ENCODE assay signal across 8 mouse cellular contexts in genomic region chr1:136170109-136170508, GRCm38 (mm10). TPM values are rescaled to one million over a fixed set of nuclear protein-coding genes. Genes with fewer than 3 reads are reported as not detected.
DNase-seq lines count a peak whose midpoint lies in the region; ATAC-seq and TF ChIP-seq lines count a peak whose summit lies in the region.

No protein-coding gene starts in this region.

- DNase-seq in G1E (ENCODE audit: low spot score), result peak; percentile 78
- DNase-seq in c-Kit-positive CD71-negative TER-119-negative erythroid progenitor cells, embryonic 14.5 days (ENCODE audit: low read depth), result peak; percentile 81
- DNase-seq in forebrain, embryonic 10.5 days (ENCODE audit: extremely low spot score, low spot score), result peak; percentile 74
- DNase-seq in kidney, postnatal 14 days, result peak; percentile 84
- peak; percentile 38 for DNase-seq in testis, postnatal 14 days (ENCODE audit: low spot score)

- no peaks in the 10 kb centered on the region for H3K27me3 ChIP-seq in G1E (ENCODE audit: insufficient read depth, low read length)
- peaks cover 9% of the 10 kb centered on the region; the same call in 1 of the 2 replicates for H3K27me3 ChIP-seq in forebrain, embryonic 10.5 days (ENCODE audit: poor library complexity, severe bottlenecking)
- peaks cover 5% of the 10 kb centered on the region; the same call in 1 of the 2 replicates for H3K27me3 ChIP-seq in heart, embryonic 16.5 days (ENCODE audit: control insufficient read depth, insufficient read depth, low read length)
- H3K27me3 ChIP-seq in liver, embryonic 15.5 days, result no peaks in the 10 kb centered on the region
- H3K27me3 ChIP-seq in neural tube, embryonic 13.5 days, result no peaks in the 10 kb centered on the region

- 12% methylated on average over 5 of the region's 5 CpGs for WGBS in forebrain, embryonic 10.5 days
- WGBS in heart, embryonic 16.5 days, result 3% methylated on average over 5 of the region's 5 CpGs
- 15% methylated on average over 5 of the region's 5 CpGs for WGBS in liver, embryonic 15.5 days (ENCODE audit: insufficient replicate concordance)
- 12% methylated on average over 5 of the region's 5 CpGs for WGBS in neural tube, embryonic 13.5 days

- H3K9me3 ChIP-seq in G1E (replicated peaks), result no peaks in the 10 kb centered on the region
- no peaks in the 10 kb centered on the region for H3K9me3 ChIP-seq in forebrain, embryonic 10.5 days
- no peaks in the 10 kb centered on the region for H3K9me3 ChIP-seq in heart, embryonic 16.5 days (replicated peaks; ENCODE audit: control insufficient read depth, low read length)
- H3K9me3 ChIP-seq in liver, embryonic 15.5 days (replicated peaks), result no peaks in the 10 kb centered on the region
- no peaks in the 10 kb centered on the region for H3K9me3 ChIP-seq in neural tube, embryonic 13.5 days

- peaks cover 97% of the 10 kb centered on the region for H3K36me3 ChIP-seq in G1E (replicated peaks)
- H3K36me3 ChIP-seq in forebrain, embryonic 10.5 days (replicated peaks), result peaks cover 56% of the 10 kb centered on the region
- no peaks in the 10 kb centered on the region for H3K36me3 ChIP-seq in heart, embryonic 16.5 days (ENCODE audit: control insufficient read depth, insufficient read depth)
- peaks cover 11% of the 10 kb centered on the region; the same call in 1 of the 2 replicates for H3K36me3 ChIP-seq in liver, embryonic 15.5 days (replicated peaks)
- H3K36me3 ChIP-seq in neural tube, embryonic 13.5 days, result peaks cover 95% of the 10 kb centered on the region

- peaks cover 35% of the 10 kb centered on the region for H3K4me1 ChIP-seq in G1E (ENCODE audit: insufficient read depth, low read depth, low read length)
- peaks cover 44% of the 10 kb centered on the region for H3K4me1 ChIP-seq in forebrain, embryonic 10.5 days
- peaks cover 6% of the 10 kb centered on the region for H3K4me1 ChIP-seq in heart, embryonic 16.5 days (ENCODE audit: control insufficient read depth, insufficient read depth, low read length)
- H3K4me1 ChIP-seq in liver, embryonic 15.5 days (replicated peaks), result peaks cover 20% of the 10 kb centered on the region
- peaks cover 25% of the 10 kb centered on the region for H3K4me1 ChIP-seq in neural tube, embryonic 13.5 days (replicated peaks)

- H3K9ac ChIP-seq in heart, embryonic 16.5 days (ENCODE audit: low read length), result no peak overlapping the region
- H3K9ac ChIP-seq in liver, embryonic 15.5 days, result no peak overlapping the region
- H3K9ac ChIP-seq in neural tube, embryonic 13.5 days, result no peak overlapping the region

- ATAC-seq in G1E (ENCODE audit: extremely low read depth, insufficient number of reproducible peaks, low FRiP score, poor library complexity, severe bottlenecking), result peak; percentile 61; the same call in 1 of the 2 replicates
- peak; percentile 64 for ATAC-seq in heart, embryonic 16.5 days (replicated peaks; ENCODE audit: extremely low read depth, insufficient read depth, low FRiP score)
- peak; percentile 48 for ATAC-seq in liver, embryonic 15.5 days (ENCODE audit: insufficient read depth)
- ATAC-seq in neural tube, embryonic 13.5 days (ENCODE audit: low read depth), result peak; percentile 74

- TF ChIP-seq CTCF in G1E (IDR thresholded peaks at IDR 0.05; ENCODE audit: low read depth, low read length), result peak; percentile 89

- H3K4me2 ChIP-seq in heart, embryonic 16.5 days (ENCODE audit: low read depth, low read length), result peak overlapping the region; percentile 47; the same call in 1 of the 2 replicates
- no peak overlapping the region for H3K4me2 ChIP-seq in liver, embryonic 15.5 days
- 0 out of 2 replicates have a peak overlapping the region, but pooled peaks have one; percentile 0 for H3K4me2 ChIP-seq in neural tube, embryonic 13.5 days

- no peak overlapping the region for H3K4me3 ChIP-seq in G1E (ENCODE audit: low read depth, low read length)
- H3K4me3 ChIP-seq in forebrain, embryonic 10.5 days, result no peak overlapping the region
- no peak overlapping the region for H3K4me3 ChIP-seq in heart, embryonic 16.5 days (ENCODE audit: low read length)
- H3K4me3 ChIP-seq in liver, embryonic 15.5 days (replicated peaks), result no peak overlapping the region
- no peak overlapping the region for H3K4me3 ChIP-seq in neural tube, embryonic 13.5 days

- H3K27ac ChIP-seq in forebrain, embryonic 10.5 days, result no peak overlapping the region
- no peak overlapping the region for H3K27ac ChIP-seq in heart, embryonic 16.5 days (ENCODE audit: low read length)
- H3K27ac ChIP-seq in liver, embryonic 15.5 days (replicated peaks), result no peak overlapping the region
- no peak overlapping the region for H3K27ac ChIP-seq in neural tube, embryonic 13.5 days (replicated peaks)

RNA-seq across cellular contexts. Expression of gene Kif21b, which starts 38.9 kb away (rescaled TPM):
- 46.2 and 51.9 TPM in 2 replicates for total RNA-seq in G1E (2014; fragmentation: Nextera tagmentation)
- total RNA-seq in G1E (2017), result 11.3 and 13.2 TPM in 2 replicates
- polyA plus RNA-seq in G1E (2012), result 32.5 and 36.7 TPM in 2 replicates
- polyA plus RNA-seq in forebrain, embryonic 10.5 days (2016; fragmentation: Nextera tagmentation; extraction: Ambion mirVana), result 5.8 and 8.8 TPM in 2 replicates
- 1.8 and 2.6 TPM in 2 replicates for polyA plus RNA-seq in heart, embryonic 16.5 days (2015; fragmentation: Nextera tagmentation; extraction: Ambion mirVana)
- polyA plus RNA-seq in liver, embryonic 15.5 days (2015; fragmentation: Nextera tagmentation; extraction: Ambion mirVana), result 1.1 and 1.5 TPM in 2 replicates
- polyA plus RNA-seq in neural tube, embryonic 13.5 days (2015; fragmentation: Nextera tagmentation; extraction: Ambion mirVana), result 34.6 and 41.7 TPM in 2 replicates

RNA-seq across cellular contexts. Expression of gene Mroh3, which starts 42.5 kb away (rescaled TPM):
- not detected in 2 replicates for total RNA-seq in G1E (2014; fragmentation: Nextera tagmentation)
- total RNA-seq in G1E (2017), result 0.27 TPM in 1 of 2 replicates, not detected in the other
- not detected in 2 replicates for polyA plus RNA-seq in G1E (2012)
- polyA plus RNA-seq in forebrain, embryonic 10.5 days (2016; fragmentation: Nextera tagmentation; extraction: Ambion mirVana), result 0.27 and 0.28 TPM in 2 replicates
- polyA plus RNA-seq in heart, embryonic 16.5 days (2015; fragmentation: Nextera tagmentation; extraction: Ambion mirVana), result not detected in 2 replicates
- polyA plus RNA-seq in liver, embryonic 15.5 days (2015; fragmentation: Nextera tagmentation; extraction: Ambion mirVana), result not detected in 2 replicates
- polyA plus RNA-seq in neural tube, embryonic 13.5 days (2015; fragmentation: Nextera tagmentation; extraction: Ambion mirVana), result not detected in 2 replicates
